Mouse (Mus musculus) gastrocnemius, postnatal 10 days (tissue): Measurements from ENCODE around the gene Fcgrt. TPM values are rescaled to one million over a fixed set of nuclear protein-coding genes. Genes with fewer than 3 reads are reported as not detected.
"Not testable (repeated sequence)": the region's sequence is repeated elsewhere in the genome, so short reads cannot be mapped to it uniquely, and the experiment has no call there.

Experiments
- DNase-seq: peaks from one replicate; pipeline ENCODE4 v3.0.0; 2021; ENCODE audit warnings: mixed read lengths
- long read RNA-seq, 2 experiments: library from polyadenylated mRNA; stranded (forward); transcript quantifications; one replicate each; pipeline ENCODE4 v2.0.0; 2021
- total RNA-seq, 2 experiments: library from RNA; stranded (reverse); gene quantifications; 2 replicates each; pipeline ENCODE4 v1.2.3; 2021

The Fcgrt gene
- 10 to 100 TPM; 70.9 to 75.2 TPM for total RNA-seq
- long read RNA-seq, experiment 1, transcript Fcgrt-201 (7 exons, 1,770 nt) = major isoform, 67 of 88 reads
- long read RNA-seq, experiment 1, transcript Fcgrt-203 (7 exons, 1,602 nt) = minor isoform, 9 of 88 reads
- long read RNA-seq, experiment 1, partial matches to known transcripts = 5 of 88 reads
- long read RNA-seq, experiment 1, other reads (novel, unspliced or antisense) = 6 of 88 reads
- long read RNA-seq, experiment 2, transcript Fcgrt-201 (7 exons, 1,770 nt) = major isoform, 80 of 107 reads
- long read RNA-seq, experiment 2, transcript Fcgrt-203 (7 exons, 1,602 nt) = minor isoform, 16 of 107 reads
- long read RNA-seq, experiment 2, partial matches to known transcripts = 4 of 107 reads
- long read RNA-seq, experiment 2, other reads (novel, unspliced or antisense) = 5 of 107 reads

- DNase-seq = peak; percentile 89
Measured at GRCm38 (mm10) chr7:45103652-45104180, at the start of gene Fcgrt. Gene Fcgrt, minus strand, starts transcription at chr7:45103851.

- DNase-seq = not testable (repeated sequence)
Measured at GRCm38 (mm10) chr7:45153052-45153451, 49.4 kb upstream of the Fcgrt start.

GRCm38 (mm10) chr7:45151303-45151702 is 47.7 kb upstream of the Fcgrt start:
- DNase-seq = no peak

GRCm38 (mm10) chr7:45150321-45150720 is 46.7 kb upstream of the Fcgrt start:
- no peak for DNase-seq

GRCm38 (mm10) chr7:45149545-45149944 is 45.9 kb upstream of the Fcgrt start:
- no peak for DNase-seq

GRCm38 (mm10) chr7:45148534-45149098 is 45.0 kb upstream of the Fcgrt start:
- no peak for DNase-seq

GRCm38 (mm10) chr7:45147899-45148298 is 44.2 kb upstream of the Fcgrt start:
- DNase-seq = no peak

GRCm38 (mm10) chr7:45147267-45147666 is 43.6 kb upstream of the Fcgrt start:
- DNase-seq = no peak

- DNase-seq = no peak
Measured at GRCm38 (mm10) chr7:45145460-45145859, 41.8 kb upstream of the Fcgrt start.

GRCm38 (mm10) chr7:45144368-45145174 is 40.9 kb upstream of the Fcgrt start:
- DNase-seq = no peak

GRCm38 (mm10) chr7:45141914-45142313 is 38.3 kb upstream of the Fcgrt start:
- DNase-seq = no peak

GRCm38 (mm10) chr7:45141319-45141718 is 37.7 kb upstream of the Fcgrt start:
- DNase-seq = no peak

GRCm38 (mm10) chr7:45139904-45140723 is 36.5 kb upstream of the Fcgrt start:
- DNase-seq = no peak

- DNase-seq = no peak
Measured at GRCm38 (mm10) chr7:45138403-45138802, 34.8 kb upstream of the Fcgrt start.

- DNase-seq = no peak
Measured at GRCm38 (mm10) chr7:45137171-45138006, 33.7 kb upstream of the Fcgrt start.

- DNase-seq = peak; percentile 94
Measured at GRCm38 (mm10) chr7:45135993-45136567, 32.4 kb upstream of the Fcgrt start, which contains the start of the genes Gm45713 and Flt3l. Gene Gm45713, minus strand, starts transcription at chr7:45136231. Gene Flt3l, minus strand, starts transcription at chr7:45136432.

- no peak for DNase-seq
Measured at GRCm38 (mm10) chr7:45135370-45135769, 31.7 kb upstream of the Fcgrt start.

- DNase-seq = peak; percentile 50
Measured at GRCm38 (mm10) chr7:45134544-45135026, 30.9 kb upstream of the Fcgrt start.

- no peak for DNase-seq
Measured at GRCm38 (mm10) chr7:45133446-45134159, 30.0 kb upstream of the Fcgrt start.
